Mouse (Mus musculus) embryonic fibroblast, embryonic 13.5 days (primary cell): ENCODE data around the gene Tnfsf15. TPM values are rescaled to one million over a fixed set of nuclear protein-coding genes. Genes with fewer than 3 reads are reported as not detected.
A peak's percentile ranks its signal among the peaks of the same experiment; 100 is the strongest.

ENCODE experiments used
- H3K27ac ChIP-seq: 2 replicates; pipeline ENCODE4 v1.5.1; 2012; ENCODE audit warnings: low read length, control low read depth, inconsistent platforms; ENCODE audit not compliant: insufficient read depth
- H3K4me1 ChIP-seq: 2 replicates; pipeline ENCODE4 v1.6.1; 2011; ENCODE audit warnings: low read length; ENCODE audit not compliant: control insufficient read depth, insufficient read depth
- H3K4me3 ChIP-seq: 2 replicates; pipeline ENCODE4 v1.5.1; 2011; ENCODE audit warnings: mild to moderate bottlenecking, control low read depth, low read length; ENCODE audit not compliant: insufficient read depth
- CTCF ChIP-seq: IDR thresholded peaks from 2 replicates; pipeline ENCODE4 v1.5.1; 2011; ENCODE audit warnings: mild to moderate bottlenecking, control low read depth, low read length, moderate library complexity, borderline replicate concordance; ENCODE audit not compliant: insufficient read depth
- POLR2A ChIP-seq: IDR thresholded peaks from 2 replicates; pipeline ENCODE4 v1.6.1; 2011; ENCODE audit warnings: low read depth, mild to moderate bottlenecking, control low read depth, low read length, moderate library complexity
- polyA plus RNA-seq: library from polyadenylated mRNA; stranded (reverse); fragments of >200 nt; gene quantifications from 2 replicates; pipeline ENCODE4 v1.2.4, GENCODE M21; 2011; ENCODE audit warnings: low read depth; ENCODE audit not compliant: missing spikeins, insufficient read length

Gene Tnfsf15
- 2.5 and 3.3 TPM in 2 replicates for polyA plus RNA-seq

GRCm38 (mm10) chr4:63744693-63745171, at the start of gene Tnfsf15:
TSS of gene Tnfsf15 (minus strand) at chr4:63745113.
- H3K27ac ChIP-seq: no peak within 1 kb of the TSS

DNA sequence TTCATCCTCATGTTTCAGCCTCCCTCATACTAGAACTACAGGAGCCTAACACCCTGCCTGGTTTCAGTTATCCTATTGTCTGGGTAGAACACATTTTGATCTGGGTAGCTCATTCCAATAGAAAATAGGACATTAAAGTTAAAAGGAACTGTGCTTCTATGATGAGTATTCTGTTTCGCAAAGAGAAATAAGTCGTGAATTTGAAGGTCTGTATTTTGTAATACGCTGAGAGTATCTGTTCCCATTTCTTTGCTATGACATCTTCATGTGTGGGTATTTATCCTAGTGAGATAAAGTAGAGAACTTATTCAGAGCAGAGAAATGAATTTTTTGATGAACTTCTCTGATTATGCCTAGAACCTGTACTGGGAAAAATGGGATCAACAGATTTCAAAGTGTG, 47.4 kb upstream of the Tnfsf15 start:
- Histone ChIP-seq H3K4me1 (peaks cover 4% of the 10 kb centered on the region; the same call in 1 of the 2 replicates), H3K27ac (no peak overlapping the region), H3K4me3 (no peak overlapping the region)
- TF ChIP-seq POLR2A (no peak), CTCF (no peak)

More at GRCm38 (mm10) chr4:63744693-63745171, at the start of gene Tnfsf15:
- Histone ChIP-seq H3K4me1 (no peaks in the 10 kb centered on the region; the same call in 1 of the 2 replicates), H3K4me3 (no peak within 1 kb of the TSS)
- TF ChIP-seq POLR2A (no peak), CTCF (no peak)

DNA sequence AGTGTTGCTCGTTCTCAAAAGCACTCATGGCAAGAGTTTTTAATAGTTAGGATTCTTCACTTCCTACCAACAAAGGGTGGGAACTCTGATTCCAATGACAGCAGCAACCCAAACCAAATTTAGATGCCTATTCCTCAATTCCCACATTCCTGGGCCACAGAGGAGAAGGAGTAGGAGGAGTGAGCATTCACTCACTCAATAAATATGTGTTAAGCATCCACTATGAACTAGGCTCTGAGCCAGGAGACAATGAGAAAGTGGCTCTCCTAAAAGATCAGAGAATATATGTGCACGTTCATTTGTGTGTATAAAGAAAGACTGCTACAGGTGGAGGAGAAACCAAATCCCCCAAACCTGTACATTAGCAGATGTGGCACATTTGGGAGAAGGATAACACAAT, 40.6 kb upstream of the Tnfsf15 start:
- TF ChIP-seq CTCF: no peak
- TF ChIP-seq POLR2A: no peak
- no peak overlapping the region for H3K4me3 ChIP-seq
- H3K4me1 ChIP-seq: peaks cover 5% of the 10 kb centered on the region
- H3K27ac ChIP-seq: peak overlapping the region; percentile 98

DNA sequence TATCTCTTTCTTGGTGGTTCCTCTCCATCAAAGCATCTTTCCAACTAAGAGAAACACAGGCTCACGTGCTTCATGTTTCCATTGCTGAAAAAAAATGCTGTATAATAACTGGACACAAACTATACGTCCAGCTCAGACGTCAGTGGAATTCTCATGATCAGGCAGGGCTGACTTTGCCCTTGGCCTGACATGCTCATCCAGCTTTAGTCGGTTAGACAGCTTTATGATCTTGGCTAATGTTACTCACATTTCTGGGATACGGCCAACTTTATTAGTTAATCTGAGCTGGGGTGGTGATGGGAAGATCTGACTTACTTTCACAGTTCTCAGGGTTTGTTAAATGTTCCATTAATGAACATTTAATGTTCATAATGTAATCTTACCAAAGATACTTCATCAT, 38.9 kb upstream of the Tnfsf15 start:
- Histone ChIP-seq H3K27ac (peak overlapping the region; percentile 68), H3K4me3 (no peak overlapping the region), H3K4me1 (peaks cover 5% of the 10 kb centered on the region)
- TF ChIP-seq CTCF (no peak), POLR2A (no peak)

DNA sequence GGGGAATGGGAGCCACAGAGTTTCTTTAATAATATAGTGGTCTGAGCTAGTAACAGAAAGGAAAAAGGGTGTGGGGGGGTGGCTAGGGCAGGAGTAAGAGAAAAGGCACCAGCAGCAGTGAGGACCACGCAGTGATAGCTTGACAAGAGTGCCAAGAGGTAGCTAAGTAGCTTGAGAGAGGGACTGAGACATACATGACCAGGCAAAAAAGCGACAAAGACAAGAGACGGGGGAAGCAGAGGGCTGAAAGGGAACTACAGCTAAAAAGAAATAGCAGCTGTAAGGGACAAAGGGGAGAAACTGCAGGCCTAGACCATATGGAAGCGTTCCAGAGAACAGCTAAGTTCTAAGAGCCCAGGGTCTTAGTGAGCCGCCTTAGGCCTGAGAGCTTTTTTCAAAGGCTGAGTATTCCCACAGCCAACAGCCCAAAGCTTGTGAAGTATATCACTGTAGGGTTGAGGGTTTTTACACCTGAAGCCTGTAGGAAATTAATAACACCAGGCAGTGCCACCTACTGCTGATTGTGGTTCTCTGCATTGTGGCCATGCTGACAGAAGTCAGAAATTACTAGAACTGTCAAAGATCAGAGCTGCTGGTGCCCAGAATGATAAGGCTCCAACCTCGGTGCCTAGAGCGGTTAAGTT, 38.2 kb upstream of the Tnfsf15 start:
- Histone ChIP-seq H3K4me3 (no peak overlapping the region), H3K27ac (peak overlapping the region; percentile 68)

GRCm38 (mm10) chr4:63777223-63777622, 32.3 kb upstream of the Tnfsf15 start:
- H3K4me1 ChIP-seq: peaks cover 2% of the 10 kb centered on the region

More for the DNA sequence above, 38.2 kb upstream of the Tnfsf15 start:
- TF ChIP-seq CTCF: no peak
- no peak for TF ChIP-seq POLR2A
- H3K4me1 ChIP-seq: peaks cover 5% of the 10 kb centered on the region

GRCm38 (mm10) chr4:63773306-63774090, 28.6 kb upstream of the Tnfsf15 start:
- Histone ChIP-seq H3K4me3 (no peak overlapping the region), H3K27ac (peak overlapping the region; percentile 21; the same call in 1 of the 2 replicates)
- no peak for TF ChIP-seq CTCF
- no peak for TF ChIP-seq POLR2A

More at GRCm38 (mm10) chr4:63777223-63777622, 32.3 kb upstream of the Tnfsf15 start:
- Histone ChIP-seq H3K4me3 (no peak overlapping the region), H3K27ac (no peak overlapping the region)
- TF ChIP-seq CTCF: no peak

DNA sequence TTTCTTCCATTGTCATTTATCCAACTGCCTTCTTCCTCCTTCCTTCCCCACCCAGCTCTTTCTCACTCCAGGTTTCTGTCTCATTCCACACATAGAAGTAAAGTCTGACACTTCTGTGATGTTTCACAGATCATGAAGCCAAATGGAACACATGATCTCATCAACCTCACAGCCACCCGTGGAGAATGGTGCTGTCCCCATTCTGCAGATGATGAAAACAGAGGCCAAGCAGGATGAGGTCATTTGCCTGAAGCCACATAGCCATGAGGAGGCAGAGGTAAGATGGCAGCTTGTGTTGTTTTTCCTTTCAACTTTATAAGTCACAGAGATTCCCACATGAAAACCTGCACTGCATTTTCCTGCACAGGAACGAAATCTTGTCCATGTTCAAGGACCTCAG, 27.6 kb upstream of the Tnfsf15 start:
- no peak overlapping the region for H3K27ac ChIP-seq

More at GRCm38 (mm10) chr4:63773306-63774090, 28.6 kb upstream of the Tnfsf15 start:
- peaks cover 5% of the 10 kb centered on the region for H3K4me1 ChIP-seq

DNA sequence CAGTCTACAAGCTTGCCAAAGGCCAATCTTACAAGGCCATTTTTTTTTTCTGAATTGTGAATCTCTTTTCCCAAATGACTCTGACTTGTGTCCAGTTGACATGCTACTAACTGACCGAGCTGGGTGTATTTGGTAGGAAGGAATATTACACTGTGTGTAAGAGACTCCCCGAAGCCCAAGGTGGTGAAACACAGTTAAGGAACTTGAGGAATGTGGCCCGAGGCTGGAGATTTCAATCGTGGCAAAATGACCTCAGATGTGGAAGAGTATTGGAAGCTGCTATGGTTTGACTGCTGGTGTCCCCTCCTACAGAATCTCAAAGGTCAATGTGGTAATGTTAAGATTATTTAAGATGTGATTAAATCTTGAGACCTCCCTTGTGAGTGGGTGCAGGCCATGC, 26.4 kb upstream of the Tnfsf15 start:
- no peak overlapping the region for H3K27ac ChIP-seq
- H3K4me3 ChIP-seq: no peak overlapping the region
- TF ChIP-seq POLR2A (no peak), CTCF (no peak)
- H3K4me1 ChIP-seq: peaks cover 5% of the 10 kb centered on the region

More for the DNA sequence above, 27.6 kb upstream of the Tnfsf15 start:
- TF ChIP-seq CTCF (no peak), POLR2A (no peak)
- Histone ChIP-seq H3K4me1 (peaks cover 5% of the 10 kb centered on the region), H3K4me3 (no peak overlapping the region)
